Mouse (Mus musculus) heart, adult 9 months (tissue): Measurements from ENCODE around the gene Gpr107.
A peak's percentile ranks its signal among the peaks of the same experiment; 100 is the strongest.

Experiments
- DNase-seq, 2 experiments: peaks; one replicate each; pipeline ENCODE4 v3.0.0; 2022; ENCODE audit warnings: low spot score in 2 of 2

The Gpr107 gene

GRCm38 (mm10) chr2:31127219-31127618, 24.9 kb upstream of the Gpr107 start:
- DNase-seq = no peak

GRCm38 (mm10) chr2:31127899-31128298, 24.2 kb upstream of the Gpr107 start:
- peak; percentile 63 to 79 for DNase-seq

- no peak for DNase-seq
Measured at GRCm38 (mm10) chr2:31129742-31130518, 22.2 kb upstream of the Gpr107 start.

DNA sequence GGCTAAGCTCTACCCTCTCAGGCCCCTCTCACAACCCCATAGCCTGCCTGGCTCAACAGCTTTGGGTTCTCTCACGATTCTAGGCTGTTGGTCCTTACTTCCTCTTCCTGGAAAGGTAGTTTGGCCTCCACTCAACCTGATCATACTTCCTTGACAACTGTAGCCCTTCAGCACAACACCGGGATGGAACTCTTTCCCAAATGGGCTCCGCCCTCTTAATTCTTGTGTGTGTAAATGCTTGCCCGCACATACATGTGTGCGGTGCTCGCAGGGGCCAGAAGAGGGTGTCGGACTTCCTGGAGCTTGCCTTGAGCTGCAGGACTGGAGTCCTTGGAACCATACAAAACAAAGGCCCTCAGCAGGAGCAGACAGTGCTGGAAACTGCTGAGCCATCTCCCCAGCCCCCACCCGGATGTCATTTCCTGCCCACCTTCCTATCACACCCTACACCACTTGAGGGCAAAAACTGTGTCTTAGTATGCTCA, 21.3 kb upstream of the Gpr107 start:
- no peak for DNase-seq

GRCm38 (mm10) chr2:31132682-31133081, 19.4 kb upstream of the Gpr107 start:
- no peak for DNase-seq

- DNase-seq = no peak
Measured at GRCm38 (mm10) chr2:31133981-31134380, 18.1 kb upstream of the Gpr107 start.

- DNase-seq = no peak
Measured at GRCm38 (mm10) chr2:31135512-31135931, 16.6 kb upstream of the Gpr107 start.

- no peak for DNase-seq
Measured at GRCm38 (mm10) chr2:31136338-31136737, 15.8 kb upstream of the Gpr107 start.

GRCm38 (mm10) chr2:31137018-31137590, 15.0 kb upstream of the Gpr107 start:
- no peak for DNase-seq

GRCm38 (mm10) chr2:31139174-31139632, 12.9 kb upstream of the Gpr107 start:
- no peak for DNase-seq

GRCm38 (mm10) chr2:31139991-31140771, 11.9 kb upstream of the Gpr107 start:
- DNase-seq = no peak

- DNase-seq = no peak
Measured at GRCm38 (mm10) chr2:31140772-31141073, 11.4 kb upstream of the Gpr107 start.

GRCm38 (mm10) chr2:31141074-31141866, 10.8 kb upstream of the Gpr107 start:
- no peak for DNase-seq

DNA sequence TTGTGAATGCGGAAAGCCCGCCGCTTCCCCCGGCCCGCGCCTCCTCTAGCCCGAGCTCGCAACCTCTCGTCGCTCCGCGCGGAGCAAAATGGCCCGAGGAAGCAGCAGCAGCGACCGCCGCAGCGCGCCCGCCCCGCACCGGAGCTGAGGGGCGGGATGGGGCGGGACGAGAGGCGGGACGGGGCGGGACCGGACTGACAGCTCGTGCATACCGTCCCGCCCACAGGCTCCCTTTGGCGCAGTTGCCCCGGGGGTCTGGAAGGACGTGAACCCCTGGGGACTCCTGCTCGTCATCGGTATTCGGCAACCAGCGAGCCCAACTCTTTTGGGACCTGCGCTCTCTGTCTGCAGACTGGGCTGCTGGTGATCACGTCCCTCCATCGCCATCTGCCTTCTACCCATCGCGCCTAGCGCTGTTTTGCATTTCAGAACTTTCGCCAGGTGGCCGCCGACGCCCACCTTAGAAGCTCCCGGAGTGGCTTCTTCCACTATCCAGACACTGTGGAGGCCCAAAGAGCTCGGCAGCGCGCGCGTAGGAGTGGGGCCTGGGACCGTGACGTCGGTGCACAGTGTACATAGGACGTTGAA, 10.2 kb upstream of the Gpr107 start, which contains the start of gene Fnbp1:
Fnbp1 (minus strand) TSS at position 142 of the 588 bp plus-strand sequence.
- DNase-seq = peak; percentile 89 to 90

DNA sequence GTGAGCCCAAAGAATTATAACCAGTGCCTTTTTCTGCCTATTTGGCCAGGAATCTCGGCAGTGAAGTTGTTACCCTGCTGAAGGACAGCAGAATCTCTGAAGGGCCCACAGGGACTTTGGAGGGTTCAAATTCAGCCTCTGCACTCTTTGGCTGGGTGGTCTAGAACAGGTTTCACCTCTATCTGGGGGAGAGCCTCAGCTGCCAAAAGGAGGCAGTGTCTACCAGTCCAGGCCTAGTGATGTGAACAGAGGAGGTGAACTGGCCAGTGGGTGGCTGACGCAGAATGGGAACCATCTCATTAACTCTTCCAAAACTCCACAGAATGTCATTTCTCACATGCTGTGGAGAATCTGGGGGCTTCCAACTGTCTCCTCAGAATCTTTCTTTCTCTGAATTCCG, 9.6 kb upstream of the Gpr107 start:
- DNase-seq = no peak

DNA sequence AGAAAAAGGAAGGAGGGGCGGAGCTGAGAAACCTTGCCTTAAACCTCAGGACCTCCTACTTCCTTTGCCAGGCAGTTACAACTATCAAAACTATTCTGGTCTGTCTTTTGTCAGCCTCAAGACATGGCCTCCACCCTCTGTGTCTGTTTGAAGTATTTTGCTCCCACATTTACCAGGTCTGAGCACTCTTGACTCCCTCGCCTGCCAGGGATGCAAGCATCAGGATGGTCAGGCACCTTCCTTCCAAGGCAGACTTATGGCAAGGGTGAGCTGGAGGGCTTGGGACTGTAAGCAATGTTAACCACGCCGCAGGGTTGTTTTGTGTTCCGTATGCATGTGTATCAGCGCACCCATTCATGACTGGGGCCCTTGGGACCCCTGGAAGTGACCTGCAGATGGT, 8.8 kb upstream of the Gpr107 start:
- DNase-seq = no peak

- DNase-seq = no peak
Measured at GRCm38 (mm10) chr2:31143768-31144695, 8.1 kb upstream of the Gpr107 start.

DNA sequence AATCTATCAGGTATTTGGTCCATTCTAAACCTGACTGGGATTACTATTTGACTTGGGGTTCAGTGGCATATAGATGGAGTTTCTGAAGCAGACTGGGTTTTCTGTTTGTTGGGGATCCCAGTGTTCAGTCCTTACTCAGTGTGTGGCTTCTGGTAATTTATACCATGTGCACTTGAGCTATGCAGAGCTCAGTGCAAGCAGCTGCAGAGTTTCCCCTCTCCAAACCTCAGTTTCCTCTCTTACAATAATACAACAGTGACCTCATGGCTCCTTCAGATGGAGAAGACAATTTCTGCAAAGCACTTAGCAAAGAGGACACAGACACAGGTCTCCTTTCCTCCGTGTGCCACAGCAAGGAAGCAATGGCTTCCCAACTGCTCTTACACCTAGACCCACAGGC, 7.2 kb upstream of the Gpr107 start:
- DNase-seq = no peak

- DNase-seq = no peak
Measured at GRCm38 (mm10) chr2:31147054-31147453, 5.1 kb upstream of the Gpr107 start.

DNA sequence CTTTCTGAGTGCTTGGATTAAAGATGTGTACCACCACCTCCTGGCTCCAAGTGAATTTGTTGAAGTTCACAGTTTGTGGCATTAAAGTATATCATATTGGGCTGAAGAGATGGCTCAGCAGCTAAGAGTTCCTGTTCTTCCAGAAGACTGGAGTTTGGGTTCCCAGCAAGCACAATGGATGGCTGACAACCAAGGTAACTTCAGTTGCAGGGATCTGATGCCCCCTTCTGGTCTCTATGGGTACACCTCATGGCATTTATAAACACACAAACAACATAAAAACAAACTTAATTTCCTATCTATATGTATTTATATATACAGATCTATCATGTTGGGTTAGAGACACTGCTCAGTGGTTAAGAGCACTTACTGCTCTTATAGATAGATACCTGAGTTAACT, 1.4 kb upstream of the Gpr107 start:
- no peak for DNase-seq
